Mouse (Mus musculus): ENCODE measurements at regions not wholly inside any gene's neighbourhood (a gene's known extent, or its start where the extent isn't known, plus 50 kb on each side); places are given as distances from the start of the nearest gene placed in this dataset.

- no peak for DNase-seq (ENCODE audit: low spot score in 2 of 2)
Observed at GRCm38 (mm10) chr7:67817556-67817955, 58.0 kb upstream of the Synm start.

- DNase-seq (ENCODE audit: low spot score in 2 of 2), result no peak
Observed at GRCm38 (mm10) chr7:67814861-67815260, 55.3 kb upstream of the Synm start.

Data from right cerebral cortex, adult 2 months (tissue).